Mouse (Mus musculus) liver, postnatal 0 days (tissue): ENCODE data around the gene Hectd2. TPM values are rescaled to one million over a fixed set of nuclear protein-coding genes. Genes with fewer than 3 reads are reported as not detected.

Experiments used
- ATAC-seq: fragments of 200-750 bp; cut with Nextera tagmentation; 2 replicates; pipeline ENCODE4 v1.8.0; 2017; ENCODE audit warnings: mild to moderate bottlenecking, moderate library complexity
- DNase-seq: peaks from one replicate; pipeline ENCODE4 v3.0.0-alpha.2; 2016
- H3K27ac ChIP-seq: fragments of 300-500 bp; sonication (generic); 2 replicates; pipeline ENCODE4 v1.5.1; 2014; ENCODE audit warnings: antibody characterized with exemption, moderate library complexity, mild to moderate bottlenecking, low read depth
- H3K27me3 ChIP-seq: fragments of 300-500 bp; sonication (generic); 2 replicates; pipeline ENCODE4 v1.6.1; 2014; ENCODE audit warnings: low read length, control low read depth, mixed read lengths; ENCODE audit not compliant: insufficient read depth
- H3K36me3 ChIP-seq: fragments of 300-500 bp; sonication (generic); replicated peaks from 2 replicates; pipeline ENCODE4 v1.6.1; 2014; ENCODE audit warnings: mild to moderate bottlenecking, control low read depth, low read length, moderate library complexity, mixed read lengths; ENCODE audit not compliant: insufficient read depth
- H3K4me1 ChIP-seq: fragments of 300-500 bp; sonication (generic); 2 replicates; pipeline ENCODE4 v1.6.1; 2014; ENCODE audit warnings: antibody characterized with exemption, mild to moderate bottlenecking, control low read depth; ENCODE audit not compliant: insufficient read depth
- H3K4me2 ChIP-seq: fragments of 300-500 bp; sonication (generic); 2 replicates; pipeline ENCODE4 v1.6.1; 2014; ENCODE audit warnings: low read depth, mild to moderate bottlenecking, low read length, moderate library complexity, mixed read lengths
- H3K4me3 ChIP-seq: fragments of 300-500 bp; sonication (generic); 2 replicates; pipeline ENCODE4 v1.5.1; 2014; ENCODE audit warnings: low read depth, low read length
- H3K9ac ChIP-seq: fragments of 300-500 bp; sonication (generic); replicated peaks from 2 replicates; pipeline ENCODE4 v1.6.1; 2014; ENCODE audit warnings: mild to moderate bottlenecking, moderate library complexity
- H3K9me3 ChIP-seq: fragments of 300-500 bp; sonication (generic); 2 replicates; pipeline ENCODE4 v1.6.1; 2016; ENCODE audit warnings: mild to moderate bottlenecking, control low read depth, low read length, mixed read lengths
- CTCF ChIP-seq: sonication (generic); IDR thresholded peaks from 2 replicates; pipeline ENCODE4 v1.5.1; 2016; ENCODE audit warnings: antibody characterized with exemption, low read depth
- EP300 ChIP-seq: IDR thresholded peaks from 2 replicates; pipeline ENCODE4 v1.6.1; 2016; ENCODE audit warnings: antibody characterized with exemption, low read depth, mild to moderate bottlenecking
- WGBS: fragments of 180-500 bp; shearing (Covaris S2); extraction: QIAGEN DNeasy Blood & Tissue Kit; methylation state at CpG from one replicate; pipeline ENCODE4 v1.1.7; 2014; ENCODE audit not compliant: insufficient replicate concordance; 5-methylcytosine and 5-hydroxymethylcytosine counted together
- polyA plus RNA-seq: library from polyadenylated mRNA; unstranded; fragments of >200 nt; fragmentation: Nextera tagmentation; extraction: Ambion mirVana; gene quantifications from 2 replicates; pipeline ENCODE4 v1.2.1, GENCODE M21; 2015

Hectd2 gene
- polyA plus RNA-seq, 1 experiment from 2014 or later, result 1.00 TPM

DNA sequence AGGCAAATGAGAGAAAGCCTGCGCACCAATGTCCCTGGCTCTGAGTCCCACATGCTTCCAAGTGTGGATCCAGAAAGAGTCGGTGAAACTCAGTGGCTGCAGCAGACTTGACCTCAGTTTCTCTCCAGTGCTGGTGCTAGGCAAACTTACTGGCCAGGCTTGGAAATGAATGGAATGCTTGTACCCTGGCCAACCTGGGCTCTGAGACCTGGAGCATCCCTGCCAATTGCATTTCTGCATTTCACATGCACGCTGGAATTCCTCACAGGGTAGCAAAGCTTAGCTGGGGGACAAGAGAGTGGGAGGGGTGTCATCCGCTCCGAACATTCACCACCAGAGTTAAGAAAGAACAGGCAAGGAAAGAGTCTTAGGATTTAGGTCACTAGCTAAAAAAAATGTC lies 112.0 kb downstream of the Hectd2 start:
- H3K4me1 ChIP-seq, result peaks cover 14% of the 10 kb centered on the region; the same call in 1 of the 2 replicates
- WGBS, result 85% methylated on average over 5 of the region's 5 CpGs
- H3K9ac ChIP-seq, result no peak overlapping the region
- H3K9me3 ChIP-seq, result no peaks in the 10 kb centered on the region
- H3K36me3 ChIP-seq, result no peaks in the 10 kb centered on the region
- H3K27ac ChIP-seq, result no peak overlapping the region
- H3K27me3 ChIP-seq, result no peaks in the 10 kb centered on the region
- no peak for ATAC-seq
- TF ChIP-seq CTCF, result no peak
- no peak for TF ChIP-seq EP300
- DNase-seq, result no peak
- no peak overlapping the region for H3K4me2 ChIP-seq
- no peak overlapping the region for H3K4me3 ChIP-seq

DNA sequence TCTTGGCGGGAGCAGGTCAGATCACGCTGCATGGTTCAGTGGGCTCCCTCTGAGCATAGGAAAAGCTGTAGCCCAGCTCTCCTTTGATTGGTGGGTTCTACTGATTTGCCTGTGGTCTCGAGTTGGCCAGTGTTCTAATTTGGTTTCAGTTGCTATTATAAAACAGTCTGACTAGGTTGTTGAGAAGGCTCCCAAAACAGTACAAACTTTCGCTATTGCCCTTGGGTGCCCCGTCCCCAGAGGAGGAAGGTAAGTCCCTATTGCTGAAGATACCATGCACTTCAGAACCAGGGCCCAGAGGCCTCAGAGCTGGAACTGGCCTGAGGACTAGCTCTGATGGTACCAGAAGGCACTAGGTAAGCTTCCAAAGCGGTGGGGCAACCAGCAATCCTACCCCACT lies 112.9 kb downstream of the Hectd2 start:
- TF ChIP-seq CTCF, result no peak
- no peak for TF ChIP-seq EP300
- DNase-seq (no peak), ATAC-seq (no peak)
- Histone ChIP-seq H3K36me3 (no peaks in the 10 kb centered on the region), H3K4me3 (no peak overlapping the region), H3K27me3 (no peaks in the 10 kb centered on the region), H3K27ac (no peak overlapping the region), H3K9me3 (no peaks in the 10 kb centered on the region), H3K4me2 (no peak overlapping the region), H3K9ac (no peak overlapping the region), H3K4me1 (peaks cover 14% of the 10 kb centered on the region; the same call in 1 of the 2 replicates)
- WGBS, result 80% methylated on average over 6 of the region's 6 CpGs

DNA sequence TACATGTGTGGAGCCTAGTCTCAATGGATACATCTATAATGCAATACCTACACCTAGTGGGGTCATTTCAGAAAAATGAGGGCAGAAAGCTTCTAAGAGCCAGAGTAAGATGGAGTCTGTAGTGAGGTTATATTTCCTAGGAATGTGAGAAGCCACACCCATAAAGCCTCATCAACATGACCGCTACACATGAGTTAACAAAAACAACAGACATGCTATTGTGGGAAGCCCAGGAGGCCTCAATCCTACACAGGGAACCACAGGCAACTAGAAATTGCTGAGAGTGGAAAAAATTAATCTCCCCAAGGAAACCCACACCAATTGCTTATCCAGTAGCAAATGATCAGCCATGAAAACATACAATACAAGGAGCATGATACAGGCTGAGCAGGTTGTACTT lies 113.7 kb downstream of the Hectd2 start:
- Histone ChIP-seq H3K4me3 (no peak overlapping the region), H3K4me2 (no peak overlapping the region), H3K36me3 (no peaks in the 10 kb centered on the region), H3K27ac (no peak overlapping the region), H3K9me3 (no peaks in the 10 kb centered on the region), H3K27me3 (no peaks in the 10 kb centered on the region), H3K9ac (no peak overlapping the region), H3K4me1 (peaks cover 12% of the 10 kb centered on the region; the same call in 1 of the 2 replicates)
- TF ChIP-seq CTCF (no peak), EP300 (no peak)
- ATAC-seq (no peak), DNase-seq (no peak)
- WGBS, result 89% methylated on average over 1 of the region's 1 CpGs

DNA sequence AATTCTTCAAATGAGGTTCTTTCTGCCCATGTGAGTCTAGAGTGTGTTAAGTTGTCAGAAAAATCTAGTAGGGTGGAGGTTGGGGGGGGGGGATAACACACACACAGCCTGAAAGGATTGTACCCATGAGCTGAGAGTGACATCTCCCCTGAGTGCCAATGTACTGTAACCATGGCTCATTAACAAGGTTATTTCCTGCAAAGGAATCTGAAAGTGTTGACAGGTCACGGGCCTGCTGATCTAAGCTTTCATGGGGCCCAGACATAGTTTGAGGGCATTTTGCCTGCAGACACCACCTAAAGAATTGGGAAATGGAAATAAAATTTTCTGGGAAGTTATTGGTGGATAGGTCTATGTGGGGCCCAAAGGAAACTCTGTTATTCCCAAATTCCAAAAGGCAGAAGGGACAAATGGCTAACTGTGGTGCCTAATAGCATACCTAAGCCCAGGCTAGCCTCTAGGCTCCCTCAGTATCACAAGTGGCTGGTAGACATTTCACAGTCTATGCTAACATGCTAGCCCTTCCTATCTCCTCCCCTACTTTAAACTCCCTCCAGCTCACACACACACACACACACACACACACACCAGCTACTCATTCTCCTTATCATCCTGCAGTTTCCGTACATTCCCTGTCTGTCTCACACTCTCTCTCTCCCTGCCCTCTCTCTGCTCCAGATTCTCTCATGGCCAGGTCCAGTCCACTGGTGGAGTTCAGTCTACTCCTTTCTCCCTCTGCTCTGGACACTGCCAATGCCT lies 114.6 kb downstream of the Hectd2 start:
- TF ChIP-seq CTCF, result no peak
- no peak for TF ChIP-seq EP300
- H3K27me3 ChIP-seq, result no peaks in the 10 kb centered on the region
- WGBS, result 80% methylated on average over 2 of the region's 2 CpGs

DNA sequence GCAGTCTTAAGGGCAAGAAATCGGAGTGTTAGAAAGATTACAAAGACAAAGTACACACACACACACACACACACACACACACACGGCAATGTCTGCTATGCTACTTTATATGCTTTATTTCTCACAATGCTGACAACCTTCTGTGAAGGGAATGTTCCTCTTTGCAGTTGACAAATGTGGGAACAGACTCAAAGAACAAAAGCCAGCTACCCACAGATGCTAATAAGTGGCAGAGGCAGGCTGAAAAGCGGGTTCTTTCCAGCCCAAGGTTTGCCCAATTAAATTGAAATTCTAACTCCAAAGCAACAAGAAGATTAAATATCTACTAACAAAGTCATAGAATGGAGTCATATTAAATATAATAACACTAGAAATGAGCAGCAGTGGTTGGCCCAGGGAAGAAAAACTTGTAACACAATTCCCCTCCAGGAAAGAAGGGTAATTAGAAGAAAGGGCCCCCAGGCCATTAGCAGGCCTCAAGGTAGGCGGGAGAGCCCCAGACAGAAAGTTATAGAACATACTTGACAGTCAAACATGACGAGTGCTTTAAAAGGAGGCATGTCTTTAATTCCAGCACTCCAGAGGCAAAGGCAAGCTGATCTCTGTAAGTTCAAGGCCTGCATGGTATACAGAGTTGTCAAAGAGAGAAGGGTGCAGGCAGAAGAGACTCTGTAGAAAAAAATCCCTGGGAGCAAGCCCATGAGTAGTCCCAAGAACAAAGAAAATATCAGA lies 115.4 kb downstream of the Hectd2 start:
- WGBS, result 74% methylated on average over 5 of the region's 5 CpGs
- no peaks in the 10 kb centered on the region for H3K9me3 ChIP-seq
- H3K4me2 ChIP-seq, result no peak overlapping the region
- no peaks in the 10 kb centered on the region for H3K27me3 ChIP-seq
- no peak for ATAC-seq
- no peak overlapping the region for H3K27ac ChIP-seq
- TF ChIP-seq EP300 (no peak), CTCF (no peak)
- H3K36me3 ChIP-seq, result no peaks in the 10 kb centered on the region
- H3K4me1 ChIP-seq, result peaks cover 5% of the 10 kb centered on the region; the same call in 1 of the 2 replicates
- no peak overlapping the region for H3K4me3 ChIP-seq
- DNase-seq, result no peak
- no peak overlapping the region for H3K9ac ChIP-seq

More for the DNA sequence above, 114.6 kb downstream of the Hectd2 start:
- no peak overlapping the region for H3K9ac ChIP-seq
- H3K36me3 ChIP-seq, result no peaks in the 10 kb centered on the region
- no peak for DNase-seq
- H3K4me3 ChIP-seq, result no peak overlapping the region
- H3K4me2 ChIP-seq, result no peak overlapping the region
- no peak overlapping the region for H3K27ac ChIP-seq
- no peak for ATAC-seq
- H3K9me3 ChIP-seq, result no peaks in the 10 kb centered on the region
- peaks cover 9% of the 10 kb centered on the region; the same call in 1 of the 2 replicates for H3K4me1 ChIP-seq

Other genes with a start within 250 kb of the Hectd2 start
- 13.3 and 14.7 TPM in 2 replicates for gene Pcgf5, start 206.3 kb upstream of the Hectd2 start, polyA plus RNA-seq
- 11.3 and 12.0 TPM in 2 replicates for gene Ppp1r3c, start 182.0 kb downstream of the Hectd2 start, polyA plus RNA-seq